Mouse (Mus musculus) left cerebral cortex, postnatal 4 days (tissue): ENCODE data around the gene Nrbp1. TPM values are rescaled to one million over a fixed set of nuclear protein-coding genes. Genes with fewer than 3 reads are reported as not detected.
A peak's percentile ranks its signal among the peaks of the same experiment; 100 is the strongest.

ENCODE experiments used
- DNase-seq: peaks from one replicate; pipeline ENCODE4 v3.0.0-alpha.2; 2022
- intact Hi-C: fragments of 180-260 bp; cut with DNase I; formaldehyde crosslinking; loops from one replicate; pipeline ENCODE4 v1.15.1; 2025
- total RNA-seq, 2 experiments: library from RNA; stranded (reverse); gene quantifications; 2 replicates each; pipeline ENCODE4 v1.2.3; 2021

Nrbp1 gene
- 10 to 100 TPM; 91.8 to 94.3 TPM for total RNA-seq

- peak; percentile 98 for DNase-seq
- intact Hi-C loops: no loop called here
These were observed at the start of gene Nrbp1, which contains the start of gene Gm9970 for GRCm38 (mm10) chr5:31240637-31241521. Nrbp1 (plus strand) TSS chr5:31240864. Gm9970 (minus strand) TSS chr5:31241232.

DNA sequence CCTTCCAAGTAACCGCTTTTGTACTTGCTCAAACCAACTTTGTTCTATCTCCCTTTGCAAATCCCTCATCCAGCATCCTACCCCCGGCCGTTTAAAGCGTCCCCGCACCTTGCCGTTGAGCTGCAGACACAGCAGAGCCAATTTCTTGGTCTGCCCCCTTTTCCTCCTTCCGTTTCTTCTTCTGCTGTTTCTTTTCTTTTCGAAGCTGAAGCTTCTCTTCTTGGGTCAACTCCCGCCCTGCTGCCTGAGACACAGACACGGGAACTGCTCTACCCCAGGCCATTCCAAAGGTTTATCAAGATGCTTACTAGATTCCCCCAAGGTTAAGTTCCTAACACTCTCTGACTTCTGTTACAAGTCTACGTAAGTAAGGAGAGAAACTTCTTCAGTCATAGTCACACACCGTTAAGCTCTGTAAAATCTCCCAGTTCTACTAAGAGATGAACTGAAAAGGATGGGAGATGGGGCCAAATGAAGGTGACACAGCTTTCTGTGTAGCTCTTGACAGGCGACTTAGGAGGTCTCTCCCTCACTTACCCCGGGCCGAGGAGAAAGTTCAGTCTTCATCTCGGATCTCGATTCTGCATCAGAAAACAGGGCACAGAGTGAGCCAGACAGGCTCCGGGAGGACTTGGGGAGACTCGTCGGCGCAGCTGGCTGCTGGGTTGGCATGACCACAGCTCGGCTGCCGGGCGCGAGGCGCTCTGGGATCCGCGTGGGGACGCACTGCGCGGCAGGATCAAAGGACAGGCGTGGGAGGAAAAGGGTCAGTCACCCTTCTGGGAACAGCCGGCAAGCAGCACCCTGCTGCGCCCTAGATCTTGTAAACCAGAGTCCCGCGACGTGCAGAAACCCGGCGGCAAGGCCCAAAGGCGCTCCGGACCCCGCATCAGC is 48.4 kb upstream of the Nrbp1 start:
- DNase-seq: no peak
- intact Hi-C loops: no loop called here

- intact Hi-C loops: no loop called here
- DNase-seq: peak; percentile 98
These were observed 47.6 kb upstream of the Nrbp1 start, which contains the start of the genes Snx17 and Eif2b4 for GRCm38 (mm10) chr5:31192939-31193630. Snx17 (plus strand) TSS chr5:31193227. Eif2b4 (minus strand) TSS chr5:31193430.

- no peak for DNase-seq
- intact Hi-C loops: no loop called here
These were observed 46.9 kb upstream of the Nrbp1 start for GRCm38 (mm10) chr5:31193631-31194281.

DNA sequence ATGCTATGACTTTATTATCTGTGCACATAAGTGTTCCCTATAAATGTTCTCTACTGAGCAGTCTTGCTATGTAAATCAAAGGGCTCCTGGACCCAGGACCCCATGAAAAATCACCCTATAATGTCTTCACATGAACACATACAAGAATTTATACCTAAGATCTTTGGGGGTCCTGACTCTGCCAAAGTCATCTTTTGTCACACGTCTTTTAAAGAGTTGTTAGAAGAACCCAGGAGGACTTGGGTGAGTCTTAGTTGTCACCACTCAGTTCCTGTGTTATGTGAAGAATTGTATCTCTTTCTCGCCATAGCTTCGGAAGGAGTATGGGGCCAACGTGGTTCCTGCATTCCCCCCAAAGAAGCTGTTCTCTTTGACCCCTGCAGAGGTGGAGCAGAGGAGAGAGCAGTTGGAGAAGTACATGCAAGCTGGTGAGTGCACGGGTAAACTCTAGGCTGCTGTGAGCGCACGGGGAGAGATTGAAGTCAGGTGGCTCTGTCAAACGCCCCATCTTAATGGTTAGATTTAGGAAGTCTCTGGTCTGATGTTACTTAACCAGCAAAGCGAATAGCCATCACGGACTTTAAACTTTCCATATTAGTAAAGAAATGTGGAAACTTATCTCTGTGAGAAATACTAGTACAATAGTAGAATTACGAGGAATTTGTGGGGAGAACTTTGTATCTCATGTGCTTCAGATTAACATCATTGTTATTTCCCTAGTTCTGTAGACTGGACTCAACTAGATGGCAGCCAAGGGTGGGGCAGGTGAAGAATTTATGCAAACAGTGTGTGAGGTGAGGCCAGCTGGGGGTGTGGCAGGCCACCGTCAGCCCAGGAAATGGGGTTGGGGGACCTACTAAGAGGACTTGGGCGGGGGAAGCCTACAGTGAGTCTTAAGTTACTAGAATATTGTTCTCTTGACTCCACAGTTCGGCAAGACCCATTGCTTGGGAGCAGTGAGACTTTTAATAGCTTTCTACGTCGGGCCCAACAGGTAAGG is 45.9 kb upstream of the Nrbp1 start:
- DNase-seq: no peak
- intact Hi-C loops: no loop called here

DNA sequence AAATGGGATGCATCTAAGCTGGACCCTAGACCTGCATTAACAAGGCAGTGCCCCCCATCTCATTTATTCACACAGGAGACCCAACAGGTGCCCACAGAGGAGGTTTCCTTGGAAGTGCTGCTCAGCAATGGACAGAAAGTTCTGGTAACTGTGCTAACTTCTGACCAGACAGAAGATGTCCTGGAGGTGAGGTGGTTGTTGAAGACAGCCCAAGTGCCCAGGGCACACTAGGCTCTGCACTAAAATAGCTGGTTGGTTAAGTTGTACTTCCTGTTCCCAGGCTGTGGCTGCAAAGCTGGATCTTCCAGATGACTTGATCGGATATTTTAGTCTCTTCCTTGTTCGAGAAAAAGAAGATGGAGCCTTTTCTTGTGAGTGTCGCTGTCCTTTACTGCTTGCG is 45.0 kb upstream of the Nrbp1 start:
- intact Hi-C loops: no loop called here
- DNase-seq: no peak

DNA sequence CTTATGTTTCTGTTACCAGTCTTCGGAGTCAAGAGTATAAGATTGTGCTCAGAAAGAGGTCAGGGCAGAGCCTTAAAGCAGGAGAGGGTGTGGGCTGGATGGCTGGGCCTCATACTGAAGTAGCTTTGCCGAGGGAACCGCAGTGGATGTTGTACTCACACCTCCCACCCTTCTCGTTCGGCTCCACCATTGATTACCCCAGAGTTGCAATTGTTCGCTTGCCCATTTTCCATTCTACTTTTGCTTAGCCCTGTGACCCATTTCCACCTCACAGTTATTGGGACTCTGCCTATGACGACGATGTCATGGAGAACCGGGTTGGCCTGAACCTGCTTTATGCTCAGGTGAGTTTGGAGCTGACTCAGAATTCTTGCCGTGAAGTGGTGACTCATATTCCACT is 44.5 kb upstream of the Nrbp1 start:
- intact Hi-C loops: no loop called here
- no peak for DNase-seq

- intact Hi-C loops: no loop called here
- DNase-seq: no peak
These were observed 43.6 kb upstream of the Nrbp1 start for GRCm38 (mm10) chr5:31197072-31197471.

DNA sequence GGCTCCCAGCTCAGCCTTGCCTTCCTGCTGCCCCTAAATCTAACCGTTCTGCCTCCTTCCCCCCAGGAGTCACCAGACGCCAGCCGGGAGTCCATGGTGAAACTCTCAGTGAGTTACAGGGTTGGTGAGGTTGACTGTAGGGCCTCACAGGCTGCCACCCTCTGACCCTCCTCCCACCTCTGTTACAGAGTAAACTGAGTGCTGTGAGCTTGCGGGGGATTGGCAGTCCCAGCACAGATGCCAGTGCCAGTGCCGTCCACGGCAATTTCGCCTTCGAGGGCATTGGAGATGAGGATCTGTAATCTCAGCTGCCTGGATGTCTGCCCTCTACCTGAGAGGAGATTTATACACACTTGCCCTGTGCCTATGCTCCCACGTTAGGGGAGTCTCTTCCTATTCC is 42.5 kb upstream of the Nrbp1 start:
- DNase-seq: no peak
- intact Hi-C loops: no loop called here

- intact Hi-C loops: no loop called here
- no peak for DNase-seq
These were observed 41.9 kb upstream of the Nrbp1 start for GRCm38 (mm10) chr5:31198616-31199320.

DNA sequence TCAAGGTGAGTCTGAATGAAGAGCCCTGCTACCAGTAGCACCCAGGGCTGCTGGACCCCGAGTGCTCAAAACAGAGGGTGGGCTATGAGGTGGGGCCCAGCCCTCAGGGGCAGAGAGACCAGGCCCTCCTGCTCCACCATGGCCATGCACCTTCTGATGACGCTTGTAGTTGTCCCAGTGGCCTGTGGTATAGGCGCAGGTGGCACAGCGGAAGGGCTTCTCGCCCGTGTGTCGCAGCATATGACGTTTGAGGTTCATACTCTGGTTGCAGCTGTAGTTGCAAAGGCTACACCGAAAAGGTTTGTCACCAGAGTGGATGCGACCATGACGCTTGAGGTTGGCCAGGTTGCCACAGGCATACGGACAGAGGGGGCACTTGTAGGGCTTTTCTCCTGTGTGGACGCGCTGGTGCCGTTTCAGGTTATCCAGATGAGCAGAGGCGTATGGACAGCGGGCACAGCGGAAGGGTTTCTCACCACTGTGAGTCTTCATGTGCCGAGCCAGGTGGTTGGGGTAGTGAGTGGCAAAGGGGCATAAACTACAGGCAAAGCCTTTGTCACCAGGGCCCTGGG is 41.3 kb upstream of the Nrbp1 start:
- intact Hi-C loops: no loop called here
- no peak for DNase-seq

- DNase-seq: peak; percentile 32
- intact Hi-C loops: no loop called here
These were observed 40.8 kb upstream of the Nrbp1 start for GRCm38 (mm10) chr5:31199893-31200292.

GRCm38 (mm10) chr5:31200327-31200768 is 40.3 kb upstream of the Nrbp1 start:
- intact Hi-C loops: no loop called here

DNA sequence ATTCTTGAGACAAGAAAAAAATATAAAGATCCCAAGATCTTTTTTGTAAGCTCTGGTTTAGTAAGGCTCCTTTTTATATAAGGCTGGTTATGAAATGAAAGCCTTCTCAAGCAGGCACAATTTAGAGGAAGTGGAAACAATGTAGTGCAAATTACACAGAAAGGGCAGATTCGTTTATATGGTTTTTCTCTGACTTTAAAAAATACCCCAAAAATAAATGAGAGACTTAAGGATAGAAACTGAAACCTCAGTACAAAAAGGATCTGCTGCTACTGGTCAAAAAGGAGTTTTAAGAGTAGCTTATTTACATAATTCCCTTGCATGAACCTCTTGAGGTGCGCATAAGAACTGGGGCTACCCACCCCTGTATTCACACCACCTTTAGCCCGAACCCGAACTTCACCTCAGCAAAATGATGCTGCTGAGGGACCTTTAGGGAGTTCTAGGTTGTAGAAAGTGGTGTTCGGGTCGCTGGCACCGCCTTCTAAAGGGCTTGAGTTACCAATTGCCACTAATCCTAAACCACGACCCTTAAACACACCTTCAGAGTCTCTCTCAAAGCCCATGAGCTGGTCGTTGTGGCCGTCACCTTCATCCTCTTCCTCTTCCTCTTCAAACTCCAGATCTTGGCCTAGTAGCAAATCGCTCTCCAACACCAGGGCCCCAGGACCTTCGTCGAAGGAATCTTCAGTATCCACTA is 39.5 kb upstream of the Nrbp1 start:
- intact Hi-C loops: no loop called here
- no peak for DNase-seq

More at GRCm38 (mm10) chr5:31200327-31200768, 40.3 kb upstream of the Nrbp1 start:
- peak; percentile 33 for DNase-seq

DNA sequence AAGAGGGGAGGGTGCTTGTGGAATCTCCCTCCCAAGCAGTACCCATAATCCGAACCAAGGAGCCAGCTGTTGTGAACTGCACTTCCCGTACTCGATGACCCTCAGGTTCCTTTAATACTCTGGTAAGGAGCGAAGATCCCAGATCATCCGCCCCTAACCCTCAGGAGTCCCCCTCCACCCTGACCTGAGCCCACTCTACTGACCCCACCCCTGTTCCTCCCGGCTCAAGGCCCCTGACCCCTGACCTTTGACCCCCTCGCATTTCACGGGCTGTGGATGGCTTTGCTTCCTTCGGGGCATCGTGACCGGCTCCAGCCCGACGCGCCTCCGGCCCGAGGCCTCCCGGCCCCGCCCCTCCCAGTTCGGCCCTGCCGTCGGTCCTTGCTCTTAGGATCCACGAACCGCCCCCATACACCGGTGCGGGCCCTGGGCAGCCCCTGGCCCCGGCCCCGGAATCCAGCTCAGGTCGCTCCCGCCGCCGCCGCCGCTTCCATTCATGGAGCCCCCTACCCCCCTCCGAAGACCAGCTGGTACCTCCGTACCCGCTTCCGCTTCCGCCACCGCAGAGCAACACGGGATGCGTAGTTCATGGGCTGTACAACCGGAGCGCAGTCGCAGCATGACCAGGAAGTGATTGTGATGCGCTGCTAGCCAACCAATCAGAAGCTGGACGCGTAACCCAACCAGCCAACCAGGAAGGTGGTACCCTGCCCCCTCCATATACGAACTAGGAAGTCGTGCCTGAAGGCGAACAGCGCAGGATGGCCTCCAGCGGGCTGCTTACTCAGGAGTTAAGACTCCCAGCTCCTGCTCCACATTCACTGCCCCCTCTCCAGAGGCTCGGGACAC is 38.7 kb upstream of the Nrbp1 start, which contains the start of gene Zfp513:
Zfp513 (minus strand) TSS at position 562 of the 849 bp plus-strand sequence.
- peak; percentile 95 for DNase-seq
- intact Hi-C loops: no loop called here

DNA sequence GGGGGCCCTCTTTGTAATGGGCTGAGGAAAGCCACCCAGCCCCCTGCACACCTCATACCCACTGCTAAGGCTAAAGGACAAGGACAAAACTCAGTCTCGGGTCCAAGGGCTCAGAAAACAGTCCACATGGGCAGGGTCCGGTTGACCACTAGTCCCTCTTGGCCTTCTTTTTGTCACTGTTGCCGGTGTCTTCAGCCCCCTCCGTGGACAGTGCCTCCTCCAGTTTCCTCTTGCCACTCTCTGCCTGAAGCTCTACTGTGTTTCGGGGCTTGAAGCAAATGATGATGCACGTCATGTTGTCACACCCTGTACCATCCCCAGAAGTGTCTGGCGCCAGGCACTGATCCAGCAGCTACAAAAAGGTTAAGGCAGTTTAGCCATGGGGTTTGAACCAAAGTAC is 37.7 kb upstream of the Nrbp1 start:
- intact Hi-C loops: no loop called here

More for the DNA sequence above, 37.7 kb upstream of the Nrbp1 start:
- DNase-seq: no peak
